Mouse (Mus musculus) layer of hippocampus, adult 9-10 months (tissue): ENCODE measurements around the gene Usp20.
"Not testable (repeated sequence)": the region's sequence is repeated elsewhere in the genome, so short reads cannot be mapped to it uniquely, and the experiment has no call there.

ENCODE experiments used
- DNase-seq: peaks from one replicate; pipeline ENCODE4 v3.0.0; 2022; ENCODE audit warnings: low spot score

The Usp20 gene

DNA sequence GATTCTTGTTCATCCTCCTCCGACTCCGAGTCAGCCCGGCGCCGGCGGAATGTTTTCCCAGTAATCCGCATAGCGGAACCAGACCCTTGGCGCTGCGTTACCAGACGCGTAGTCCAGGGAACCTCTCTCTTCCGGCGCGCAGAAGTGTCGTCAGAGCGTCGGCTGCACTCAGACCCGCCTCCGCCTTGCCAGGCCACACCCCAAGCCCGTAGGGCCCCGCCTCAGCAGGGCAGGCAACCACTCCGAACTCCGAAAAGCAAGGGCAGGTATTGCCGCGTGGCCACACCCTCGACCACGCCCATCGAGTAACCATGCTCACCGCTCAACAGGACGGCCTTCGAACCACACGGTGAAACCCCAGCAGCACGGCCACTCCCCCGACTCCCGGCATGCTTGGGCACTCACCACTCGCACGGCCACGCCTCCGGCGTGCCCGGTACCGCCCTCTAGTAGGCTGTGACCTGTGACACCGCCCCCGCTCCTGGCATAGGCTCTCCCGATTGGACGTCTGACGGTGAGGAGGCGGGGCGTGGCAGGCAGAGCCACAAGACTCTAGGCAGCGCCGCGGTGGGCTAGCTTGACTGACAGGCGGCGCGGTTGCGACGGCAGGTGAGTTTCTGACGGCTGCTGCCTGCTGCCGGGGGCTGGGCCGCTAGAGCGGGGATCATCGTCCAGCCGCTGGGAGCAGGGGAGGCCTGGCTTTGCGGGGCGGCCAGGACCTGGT, at the start of gene Usp20, which contains the start of gene BC005624:
TSS of gene Usp20 (plus strand) at position 490 of the 724 bp plus-strand sequence.
TSS of gene BC005624 (minus strand) at position 412 of the 724 bp plus-strand sequence.
- DNase-seq, result peak; percentile 99

DNA sequence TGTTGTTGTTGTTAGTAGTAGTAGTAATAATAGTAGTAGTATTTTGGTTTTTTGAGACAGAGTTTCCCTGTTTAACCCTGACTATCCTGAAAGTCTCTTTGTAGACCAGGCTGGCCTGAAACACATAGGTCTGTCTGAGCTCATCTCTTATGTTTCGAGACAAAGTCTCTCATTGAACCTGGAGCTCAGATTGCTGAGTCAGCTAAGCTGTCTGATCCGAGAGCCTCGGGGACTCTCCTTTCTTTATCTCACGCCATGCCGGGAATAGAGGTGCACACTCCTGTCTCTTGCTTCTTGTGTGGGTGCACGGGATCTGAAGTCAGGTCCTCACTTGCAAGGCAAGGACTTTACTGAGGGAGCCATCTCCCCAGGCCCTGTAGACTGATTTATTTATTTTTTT, 49.0 kb upstream of the Usp20 start:
- DNase-seq, result no peak

DNA sequence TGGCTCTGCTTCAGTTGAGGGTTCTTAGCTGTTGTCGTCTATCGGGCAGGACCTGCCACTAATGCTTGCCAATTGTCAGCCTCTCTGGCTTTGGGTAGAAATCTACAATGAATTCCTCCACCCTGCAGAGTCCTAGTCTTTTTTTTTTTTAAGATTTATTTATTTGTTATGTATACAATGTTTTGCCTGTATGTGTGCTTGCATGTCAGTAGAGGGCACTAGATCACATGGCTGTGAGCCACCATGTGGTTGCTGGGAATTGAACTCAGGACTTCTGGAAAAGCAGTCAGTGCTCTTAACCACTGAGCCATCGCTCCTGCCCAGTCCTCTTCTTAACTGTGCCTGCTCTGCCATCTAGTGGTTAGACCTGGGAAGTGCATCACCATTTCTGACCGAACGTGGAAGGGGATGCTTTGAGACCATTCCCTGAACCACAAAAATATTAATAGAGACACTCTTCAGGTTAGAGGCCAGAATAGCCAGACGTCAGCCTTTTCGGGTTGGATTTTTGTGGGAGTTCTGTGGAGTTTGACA, 48.1 kb upstream of the Usp20 start:
- DNase-seq, result peak; percentile 73

DNA sequence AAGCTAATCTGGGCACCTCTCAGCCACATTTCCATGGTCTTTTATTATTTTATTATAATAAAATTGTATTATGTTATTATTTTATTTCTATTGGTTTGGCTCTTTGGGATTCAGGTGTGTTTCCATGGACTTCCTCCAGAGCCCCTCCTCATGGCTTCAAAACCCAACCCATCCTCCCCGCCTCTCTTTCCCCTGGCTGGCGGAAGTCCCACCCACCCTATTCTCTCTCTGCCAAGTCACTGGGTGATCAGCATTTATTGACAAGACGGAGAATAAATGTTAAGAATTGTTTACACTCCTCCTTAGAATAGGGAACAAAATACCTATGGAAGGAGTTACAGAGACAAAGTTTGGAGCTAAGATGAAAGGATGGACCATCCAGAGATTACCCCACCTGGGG, 45.3 kb upstream of the Usp20 start:
- DNase-seq, result no peak

DNA sequence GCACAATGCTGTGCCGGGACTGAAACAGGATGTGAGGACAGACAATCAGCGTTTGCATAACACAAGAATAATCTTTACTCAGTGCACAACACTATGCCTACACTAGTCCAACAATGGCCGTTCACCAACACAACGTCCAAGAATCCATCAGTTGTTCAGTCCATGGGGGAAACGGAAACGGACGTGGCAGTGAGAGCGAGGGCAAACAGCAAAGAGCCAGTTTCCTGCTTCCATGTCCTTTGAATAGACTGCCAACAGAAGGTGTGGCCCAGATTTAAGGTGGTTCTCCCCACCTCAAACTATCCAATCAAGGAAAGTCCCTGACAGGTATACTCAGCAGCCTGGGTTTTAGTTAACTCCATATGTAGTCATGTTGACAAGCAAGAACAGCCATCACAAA, 44.3 kb upstream of the Usp20 start:
- no peak for DNase-seq

DNA sequence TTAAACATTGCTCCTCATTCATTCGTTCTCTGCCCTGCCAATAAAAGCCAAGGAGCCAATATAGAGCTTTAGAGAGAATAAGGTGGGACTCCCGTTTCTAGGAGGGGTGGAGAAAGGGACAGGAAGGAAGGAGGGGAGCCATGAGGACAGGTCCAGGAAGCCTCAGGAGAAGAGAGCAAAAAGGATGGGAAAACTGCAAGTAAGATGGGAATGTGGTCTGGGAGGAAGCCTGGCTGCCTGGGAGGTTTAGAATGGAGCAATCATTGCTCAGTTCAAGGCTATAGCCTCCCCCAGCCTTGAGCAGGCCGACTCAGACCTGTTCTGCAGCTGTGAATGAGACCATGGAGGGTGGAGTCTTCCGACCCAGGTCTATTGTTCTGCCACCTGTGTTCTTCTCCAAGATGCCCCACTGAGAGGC, 43.5 kb upstream of the Usp20 start:
- DNase-seq, result no peak

DNA sequence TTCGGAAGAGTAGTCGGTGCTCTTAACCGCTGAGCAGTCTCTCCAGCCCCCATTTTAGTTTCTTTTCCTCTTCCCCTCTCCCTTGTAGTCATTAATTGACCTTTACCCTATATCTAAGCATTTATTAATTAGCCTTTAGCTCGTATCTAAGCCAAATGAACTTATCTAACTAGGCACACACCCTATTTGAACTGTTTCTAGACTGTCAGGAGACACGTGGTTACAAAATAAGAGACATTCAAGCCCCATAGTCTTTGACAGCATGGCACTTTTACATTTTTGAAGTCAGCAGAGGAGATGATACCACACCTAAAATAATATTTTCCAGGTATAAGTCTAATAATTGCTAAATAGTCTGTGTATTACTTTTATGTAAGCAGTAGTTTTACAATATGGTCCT, 40.5 kb upstream of the Usp20 start:
- DNase-seq, result no peak

DNA sequence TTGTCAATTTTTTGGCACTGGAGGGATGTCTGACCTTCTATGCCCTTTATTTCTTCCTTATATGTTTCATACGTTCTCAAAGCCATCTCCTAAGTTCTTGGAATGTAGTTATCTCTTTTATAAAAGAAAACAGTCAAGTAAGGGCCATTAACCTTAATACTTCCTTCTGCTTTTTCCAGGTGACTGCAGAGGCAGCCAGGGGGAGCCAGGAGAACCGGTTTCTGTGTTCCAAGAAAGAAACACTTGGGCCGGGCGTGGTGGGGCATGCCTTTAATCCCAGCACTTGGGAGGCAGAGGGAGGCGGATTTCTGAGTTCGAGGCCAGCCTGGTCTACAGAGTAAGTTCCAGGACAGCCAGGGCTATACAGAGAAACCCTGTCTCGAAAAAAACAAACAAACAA, 40.0 kb upstream of the Usp20 start:
- DNase-seq, result not testable (repeated sequence)

DNA sequence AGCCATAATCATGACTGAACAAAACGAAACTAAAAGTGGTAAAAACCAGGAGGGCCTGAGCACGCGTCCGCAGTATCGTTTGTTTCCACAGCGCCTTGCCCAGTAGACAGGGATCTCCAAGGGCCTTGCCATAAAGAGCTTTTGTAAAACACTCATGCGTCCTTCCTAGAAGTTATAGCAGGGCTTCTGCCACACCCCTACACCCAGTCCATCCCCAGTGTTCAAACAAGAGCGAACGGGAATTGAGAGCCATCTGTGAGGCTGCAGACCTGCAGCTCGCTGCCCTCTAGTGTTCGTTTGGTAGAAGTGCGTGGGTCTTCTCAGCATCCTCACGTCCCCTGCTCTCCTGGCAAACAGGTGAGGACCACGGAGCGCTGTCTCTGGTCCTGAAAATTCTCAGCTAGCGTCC, 39.5 kb upstream of the Usp20 start:
- no peak for DNase-seq

DNA sequence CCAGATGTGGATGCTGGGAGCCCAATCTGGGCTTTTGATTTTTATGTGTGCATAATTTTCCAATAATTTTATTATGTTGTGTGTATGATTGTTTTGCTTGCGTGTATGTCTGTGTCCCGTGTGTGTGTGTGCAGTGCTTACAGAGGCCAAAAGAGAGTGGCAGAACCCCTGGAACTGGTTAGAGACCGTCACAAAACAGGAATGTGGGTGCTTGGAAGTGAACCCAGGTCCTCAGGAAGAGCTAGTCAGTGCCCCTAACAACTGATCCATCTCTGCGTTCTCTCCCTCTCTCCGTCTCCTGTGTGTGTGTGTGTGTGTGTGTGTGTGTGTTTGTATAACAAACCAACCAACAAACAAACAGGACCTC, 29.6 kb upstream of the Usp20 start:
- DNase-seq, result no peak

DNA sequence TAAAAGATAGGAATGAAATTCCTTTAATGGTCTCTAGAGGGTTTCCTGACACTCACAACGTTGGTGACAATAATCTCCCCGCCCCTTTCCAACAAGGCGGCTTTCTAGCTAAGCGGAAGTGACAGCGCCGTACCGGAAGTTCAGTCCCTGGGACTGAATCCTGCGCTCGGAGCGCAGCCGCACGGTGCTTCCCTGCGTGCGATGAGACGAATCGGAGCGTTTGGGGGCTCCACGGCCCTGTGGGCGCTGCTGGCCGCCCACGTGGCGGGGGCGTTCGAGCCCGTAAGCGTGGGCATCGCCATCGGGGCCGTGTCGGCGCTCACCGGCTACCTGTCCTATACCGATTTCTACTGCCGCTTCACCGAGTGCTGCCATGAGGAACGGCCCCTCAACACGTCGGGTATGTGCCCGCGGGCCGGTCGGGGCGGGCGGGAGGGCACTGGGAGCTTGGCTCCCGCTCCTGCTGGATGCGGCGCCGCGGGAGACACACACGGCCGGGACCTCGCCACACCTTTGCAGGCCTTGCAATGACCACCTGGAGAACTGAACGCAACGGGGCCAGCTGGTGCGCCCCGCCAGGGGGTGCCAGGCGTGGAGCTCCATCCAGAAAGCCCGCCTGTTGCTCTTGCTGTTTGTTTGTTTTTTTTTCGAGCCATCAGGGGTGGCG, 29.1 kb upstream of the Usp20 start, which contains the start of gene Tor1b:
TSS of gene Tor1b (plus strand) at position 136 of the 667 bp plus-strand sequence.
- no peak for DNase-seq

DNA sequence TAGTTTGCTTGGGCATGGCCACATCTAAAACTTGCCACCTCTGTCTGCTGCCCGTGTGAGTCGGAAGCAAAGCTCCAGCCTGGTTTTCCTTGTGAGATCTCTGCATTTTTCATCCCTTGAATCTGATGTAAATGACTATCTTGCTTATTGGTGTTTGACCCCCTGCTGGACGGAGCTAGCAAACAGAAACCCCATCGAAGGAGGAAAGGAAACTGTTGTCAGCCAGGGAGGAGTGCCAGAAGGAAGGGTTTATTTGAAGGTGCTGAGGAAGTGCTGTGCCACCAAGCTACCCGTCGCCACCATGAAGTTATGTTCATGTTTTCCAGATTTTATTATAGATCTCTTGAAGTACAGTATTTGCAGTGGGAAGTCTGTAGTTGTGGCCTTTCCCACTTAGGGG, 27.3 kb upstream of the Usp20 start:
- no peak for DNase-seq

DNA sequence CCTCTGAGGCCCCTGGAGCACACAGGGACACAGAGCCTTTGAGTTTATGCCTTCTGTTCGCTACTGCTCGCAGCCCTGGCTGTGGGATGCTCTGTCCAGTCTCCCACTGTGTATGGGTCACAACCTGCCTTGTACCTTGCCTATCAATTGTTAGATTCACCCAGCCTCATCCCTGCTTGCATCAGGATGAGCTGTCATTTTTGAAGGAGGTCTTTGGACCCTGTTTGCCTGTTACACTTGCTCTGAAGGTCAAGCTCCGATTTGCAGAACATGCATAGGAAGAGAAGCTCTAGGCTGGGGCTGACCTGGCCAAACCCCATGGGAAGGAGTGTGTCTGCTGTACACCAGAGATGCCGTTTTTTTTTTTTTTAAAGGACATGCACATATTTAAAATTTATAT, 24.6 kb upstream of the Usp20 start:
- no peak for DNase-seq

DNA sequence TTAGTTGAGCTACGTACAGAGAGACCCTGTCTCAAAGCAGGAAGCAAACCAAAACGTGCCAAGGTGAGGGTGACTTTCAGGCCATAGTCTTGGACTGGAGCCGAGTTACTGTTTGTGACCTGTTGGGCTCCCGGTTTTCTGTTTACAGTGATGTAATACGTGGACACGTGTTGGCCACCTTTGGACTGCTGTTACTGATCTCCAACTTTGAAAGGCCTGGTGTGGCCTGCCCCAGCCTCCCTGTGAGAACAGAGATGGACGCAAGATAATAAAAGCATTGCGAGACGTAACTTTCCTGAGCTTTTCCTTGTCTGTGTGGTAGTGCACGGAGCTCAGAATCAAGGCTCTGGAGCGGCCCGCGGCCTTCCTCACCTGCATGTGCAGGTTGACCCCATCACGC, 23.4 kb upstream of the Usp20 start:
- no peak for DNase-seq

DNA sequence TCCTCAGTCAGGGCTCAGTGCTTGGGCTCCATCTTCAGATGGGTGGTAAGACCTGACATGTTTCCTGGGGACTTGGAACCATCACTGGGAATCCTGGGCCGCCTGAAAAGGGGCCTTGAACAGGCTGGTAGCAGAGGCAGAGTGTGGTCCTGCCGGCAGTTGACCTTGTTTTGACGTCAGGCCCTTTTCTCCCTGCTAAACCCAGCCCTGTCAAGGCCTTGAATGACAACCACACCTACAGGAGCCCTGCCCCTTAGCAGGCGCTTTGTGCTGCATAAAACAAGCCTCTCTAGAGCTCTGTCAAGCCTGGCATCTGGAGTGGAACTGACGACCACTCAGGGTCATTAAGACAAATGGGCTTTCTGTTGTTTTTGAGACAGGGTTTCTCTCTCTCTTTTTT, 22.2 kb upstream of the Usp20 start:
- DNase-seq, result no peak

DNA sequence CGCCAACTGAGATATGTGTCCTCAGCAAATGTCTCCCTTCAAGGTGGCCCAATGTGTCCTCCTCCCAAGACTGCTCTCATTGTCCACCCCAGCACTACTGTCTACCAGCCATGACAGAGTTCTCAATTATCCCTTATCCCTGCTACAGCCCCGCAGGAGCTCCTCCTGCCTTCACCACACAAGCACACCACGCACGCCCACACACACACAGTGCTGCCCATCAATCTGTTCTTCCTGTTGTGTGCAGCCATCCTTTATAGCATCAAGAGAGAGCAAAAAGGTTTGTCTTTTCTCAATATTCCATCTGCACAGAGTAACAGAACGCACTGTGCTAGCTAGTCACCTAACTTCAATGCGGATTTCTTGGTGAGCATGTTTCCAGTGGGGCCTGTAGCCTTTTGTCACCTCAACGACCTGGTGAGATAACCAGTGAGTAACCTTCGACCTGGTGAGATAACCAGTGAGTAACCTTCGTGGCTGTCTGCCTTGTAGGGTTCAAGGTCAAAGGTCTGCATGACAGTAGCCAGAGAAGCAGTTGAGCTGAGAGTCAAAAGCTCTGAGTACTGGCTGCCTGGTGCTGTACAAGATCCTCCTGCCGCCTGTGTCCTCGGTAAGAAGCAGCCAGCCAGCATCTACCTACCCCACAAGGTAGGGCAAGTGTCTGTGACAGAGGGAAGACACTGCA, 19.4 kb upstream of the Usp20 start:
- no peak for DNase-seq

DNA sequence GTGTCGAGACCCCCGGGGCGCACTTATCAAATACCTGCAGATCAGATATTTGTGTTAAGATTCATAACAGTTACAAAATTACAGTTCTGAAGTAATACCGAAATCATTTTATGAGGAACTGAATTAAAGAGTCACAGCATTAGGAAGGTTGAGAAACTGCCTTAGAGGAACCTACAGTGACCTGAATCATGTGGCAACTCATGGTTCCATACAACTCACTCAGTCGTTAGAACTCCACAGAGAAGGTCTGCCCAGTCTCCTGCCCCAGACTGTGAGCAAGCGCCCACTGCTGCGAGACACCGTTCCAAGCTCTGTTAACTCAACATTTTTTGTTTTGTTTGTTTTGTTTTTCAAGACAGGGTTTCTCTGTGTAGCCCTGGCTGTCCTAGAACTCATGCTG, 16.5 kb upstream of the Usp20 start:
- DNase-seq, result no peak

DNA sequence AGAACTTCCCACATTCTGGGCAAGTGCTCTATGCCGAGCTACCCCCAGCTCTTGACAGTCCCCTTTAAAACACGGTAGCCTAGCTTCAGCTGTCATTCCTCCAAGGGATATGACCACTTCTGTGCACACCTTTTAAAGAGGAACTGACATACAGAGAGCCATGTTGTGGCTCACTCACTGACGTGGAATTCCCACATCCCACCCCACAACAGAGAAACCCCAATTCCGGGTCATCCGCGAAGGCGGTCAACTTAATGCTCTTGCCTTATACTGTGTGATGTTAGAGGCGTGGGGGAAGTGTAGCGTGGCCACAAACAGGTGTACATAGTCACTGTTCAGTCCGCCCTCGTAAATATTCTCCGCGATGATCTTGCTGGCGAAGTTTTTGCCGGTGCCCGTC, 15.3 kb upstream of the Usp20 start:
- no peak for DNase-seq

DNA sequence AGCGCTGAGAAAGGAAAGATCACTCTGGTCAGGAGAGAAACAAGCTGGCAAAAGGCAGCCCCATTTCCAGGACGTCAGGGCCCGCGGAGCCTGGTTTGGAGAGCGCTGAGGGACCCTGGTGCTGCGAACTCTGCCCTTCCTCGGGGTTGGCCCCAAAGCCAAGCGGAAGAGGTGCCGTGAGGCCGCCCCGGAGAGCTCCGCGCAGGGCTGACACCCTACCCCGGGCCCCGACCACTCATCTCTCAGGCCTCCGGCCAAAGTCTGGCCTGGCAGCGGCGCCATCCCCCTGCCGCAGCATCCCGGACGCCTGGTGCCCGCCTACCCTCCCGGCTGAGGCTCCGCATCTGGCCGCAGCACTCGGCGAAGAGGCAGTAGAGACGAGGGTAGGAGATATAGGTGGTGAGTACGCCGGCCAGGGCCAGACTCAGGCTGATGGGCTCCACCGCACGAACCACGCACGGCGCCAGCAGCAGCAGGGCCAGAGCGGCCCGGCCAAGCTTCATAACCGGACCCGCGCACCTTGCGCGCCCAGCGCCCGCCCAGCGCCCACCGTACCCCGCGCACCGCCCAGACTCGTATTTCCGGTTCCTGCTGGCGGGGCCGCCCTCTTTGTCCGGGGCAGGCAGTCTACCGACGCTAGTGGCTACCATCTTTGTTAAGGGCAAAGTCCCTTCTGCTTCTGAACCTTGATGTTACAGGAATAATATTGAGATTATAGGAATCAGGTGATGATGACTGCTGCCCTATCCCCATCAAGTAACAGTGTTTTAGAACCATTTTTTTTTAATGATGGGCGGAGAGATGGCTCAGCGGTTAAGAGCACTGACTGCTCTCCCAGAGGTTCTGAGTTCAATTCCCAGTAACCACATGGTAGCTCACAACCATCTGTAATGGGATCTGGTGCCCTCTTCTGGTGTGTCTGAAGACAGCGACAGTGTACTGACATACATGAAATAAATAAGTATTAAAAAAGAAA, 14.4 kb upstream of the Usp20 start, which contains the start of gene Tor1a:
TSS of gene Tor1a (minus strand) at position 582 of the 976 bp plus-strand sequence.
- DNase-seq, result peak; percentile 84

DNA sequence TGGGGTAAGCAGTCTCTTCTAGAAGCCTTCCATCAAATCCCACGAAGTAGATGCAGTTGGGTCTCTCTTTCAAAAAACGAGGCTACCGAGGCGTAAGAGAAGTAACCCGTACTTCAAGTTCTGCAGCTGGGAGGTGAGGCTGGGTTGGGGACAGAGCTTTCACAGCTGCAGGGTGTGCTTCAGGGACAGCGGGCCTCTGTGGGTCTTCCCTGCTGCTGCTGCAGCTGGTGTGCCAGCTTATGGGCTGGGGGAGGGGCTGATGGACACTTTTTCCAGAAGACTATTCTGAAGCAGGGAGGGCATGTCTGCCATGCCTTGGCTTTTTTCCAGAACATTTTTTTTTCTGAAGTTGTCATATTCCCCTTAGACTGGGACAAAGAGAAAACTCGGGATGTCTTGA, 945 bp downstream of the Usp20 start:
- DNase-seq, result no peak
